Mouse (Mus musculus) midbrain, embryonic 14.5 days (tissue): ENCODE measurements at regions not wholly inside any gene's neighbourhood (a gene's known extent, or its start where the extent isn't known, plus 50 kb on each side); places are given as distances from the start of the nearest gene placed in this dataset.
"Not testable (repeated sequence)": the region's sequence is repeated elsewhere in the genome, so short reads cannot be mapped to it uniquely, and the experiment has no call there.

ENCODE experiments used
- ATAC-seq: fragments of 200-750 bp; cut with Nextera tagmentation; 2 replicates; pipeline ENCODE4 v1.8.0; 2017; ENCODE audit warnings: moderate number of reproducible peaks, moderate library complexity; ENCODE audit not compliant: low FRiP score, low TSS enrichment
- DNase-seq: peaks from one replicate; pipeline ENCODE4 v3.0.0-alpha.2; 2015
- H3K27ac ChIP-seq: fragments of 300-500 bp; sonication (generic); replicated peaks from 2 replicates; pipeline ENCODE4 v1.5.1; 2014; ENCODE audit warnings: mild to moderate bottlenecking, low read depth, low read length, moderate library complexity
- H3K27me3 ChIP-seq: fragments of 300-500 bp; sonication (generic); 2 replicates; pipeline ENCODE4 v1.6.1; 2014; ENCODE audit warnings: low read length, control low read depth, mixed read lengths; ENCODE audit not compliant: control insufficient read depth, insufficient read depth
- H3K36me3 ChIP-seq: fragments of 300-500 bp; sonication (generic); 2 replicates; pipeline ENCODE4 v1.6.1; 2014; ENCODE audit warnings: low read length, control low read depth; ENCODE audit not compliant: control insufficient read depth, insufficient read depth
- H3K4me1 ChIP-seq: fragments of 300-500 bp; sonication (generic); 2 replicates; pipeline ENCODE4 v1.6.1; 2014; ENCODE audit warnings: mild to moderate bottlenecking, antibody characterized with exemption, low read length, control low read depth; ENCODE audit not compliant: control insufficient read depth, insufficient read depth
- H3K4me2 ChIP-seq: fragments of 300-500 bp; sonication (generic); 2 replicates; pipeline ENCODE4 v1.6.1; 2014; ENCODE audit warnings: mild to moderate bottlenecking, low read length, moderate library complexity
- H3K4me3 ChIP-seq: fragments of 300-500 bp; sonication (generic); replicated peaks from 2 replicates; pipeline ENCODE4 v1.5.1; 2014; ENCODE audit warnings: low read depth, low read length
- H3K9ac ChIP-seq: fragments of 300-500 bp; sonication (generic); replicated peaks from 2 replicates; pipeline ENCODE4 v1.6.1; 2014; ENCODE audit warnings: mild to moderate bottlenecking, low read length, moderate library complexity
- H3K9me3 ChIP-seq: fragments of 300-500 bp; sonication (generic); 2 replicates; pipeline ENCODE4 v1.6.1; 2016; ENCODE audit warnings: low read length, control low read depth, mixed read lengths; ENCODE audit not compliant: control insufficient read depth
- WGBS: fragments of 180-500 bp; shearing (Covaris S2); extraction: QIAGEN DNeasy Blood & Tissue Kit; methylation state at CpG from one replicate; pipeline ENCODE4 v1.1.7; 2014; 5-methylcytosine and 5-hydroxymethylcytosine counted together

- 59% methylated on average over 7 of the region's 7 CpGs for WGBS
These were observed 297.4 kb downstream of the Samd5 start for GRCm38 (mm10) chr10:9377440-9378101.

GRCm38 (mm10) chr10:9362306-9362865 is 312.6 kb downstream of the Samd5 start:
- H3K4me2 ChIP-seq = no peak overlapping the region
- H3K36me3 ChIP-seq = no peaks in the 10 kb centered on the region
- no peak for DNase-seq
- no peak overlapping the region for H3K4me3 ChIP-seq
- no peak for ATAC-seq
- H3K9ac ChIP-seq = no peak overlapping the region
- H3K27me3 ChIP-seq = no peaks in the 10 kb centered on the region
- no peaks in the 10 kb centered on the region for H3K4me1 ChIP-seq
- 56% methylated on average over 1 of the region's 1 CpGs for WGBS
- no peaks in the 10 kb centered on the region for H3K9me3 ChIP-seq
- no peak overlapping the region for H3K27ac ChIP-seq

More at GRCm38 (mm10) chr10:9377440-9378101, 297.4 kb downstream of the Samd5 start:
- Histone ChIP-seq H3K9me3 (no peaks in the 10 kb centered on the region), H3K4me3 (no peak overlapping the region), H3K27me3 (no peaks in the 10 kb centered on the region), H3K27ac (no peak overlapping the region), H3K36me3 (no peaks in the 10 kb centered on the region), H3K4me1 (peaks cover 12% of the 10 kb centered on the region), H3K4me2 (no peak overlapping the region), H3K9ac (no peak overlapping the region)
- ATAC-seq = no peak
- no peak for DNase-seq

- ATAC-seq (no peak), DNase-seq (no peak)
- Histone ChIP-seq H3K9me3 (no peaks in the 10 kb centered on the region), H3K4me3 (no peak overlapping the region), H3K4me2 (no peak overlapping the region), H3K4me1 (peaks cover 13% of the 10 kb centered on the region), H3K9ac (no peak overlapping the region), H3K27ac (no peak overlapping the region), H3K27me3 (no peaks in the 10 kb centered on the region), H3K36me3 (no peaks in the 10 kb centered on the region)
- 23% methylated on average over 8 of the region's 8 CpGs for WGBS
These were observed 336.7 kb downstream of the Samd5 start for GRCm38 (mm10) chr10:9338207-9338801.

GRCm38 (mm10) chr10:9334245-9334845 is 340.7 kb downstream of the Samd5 start:
- H3K9ac ChIP-seq = 0 out of 2 replicates have a peak overlapping the region, but pooled peaks have one; percentile 1
- H3K4me1 ChIP-seq = peaks cover 28% of the 10 kb centered on the region
- H3K9me3 ChIP-seq = no peaks in the 10 kb centered on the region
- no peaks in the 10 kb centered on the region for H3K27me3 ChIP-seq
- WGBS = 38% methylated on average over 10 of the region's 10 CpGs
- H3K27ac ChIP-seq = peak overlapping the region; percentile 55
- peak overlapping the region; percentile 18 for H3K4me2 ChIP-seq
- no peaks in the 10 kb centered on the region for H3K36me3 ChIP-seq
- no peak overlapping the region for H3K4me3 ChIP-seq
- DNase-seq (peak; percentile 74), ATAC-seq (0 out of 2 replicates have a peak, but pooled peaks have one; percentile 58)

- H3K27me3 ChIP-seq = no peaks in the 10 kb centered on the region
- H3K9me3 ChIP-seq = 0 out of 2 replicates have a peak, but pooled peaks cover 3% of the 10 kb centered on the region
- no peak overlapping the region for H3K4me2 ChIP-seq
- H3K9ac ChIP-seq = no peak overlapping the region
- peak overlapping the region; percentile 37 for H3K27ac ChIP-seq
- peak; percentile 59 for DNase-seq
- WGBS = 4% methylated on average over 3 of the region's 3 CpGs
- ATAC-seq = peak; percentile 43; the same call in 1 of the 2 replicates
- no peak overlapping the region for H3K4me3 ChIP-seq
- H3K36me3 ChIP-seq = no peaks in the 10 kb centered on the region
- peaks cover 28% of the 10 kb centered on the region for H3K4me1 ChIP-seq
These were observed 343.3 kb downstream of the Samd5 start for GRCm38 (mm10) chr10:9331694-9332093.

GRCm38 (mm10) chr10:9328324-9328723 is 346.7 kb downstream of the Samd5 start:
- ATAC-seq = no peak
- no peak for DNase-seq

GRCm38 (mm10) chr10:9327881-9328280 is 347.1 kb downstream of the Samd5 start:
- not testable (repeated sequence) for ATAC-seq, H3K4me2 ChIP-seq, DNase-seq, H3K36me3 ChIP-seq, H3K4me3 ChIP-seq, H3K9ac ChIP-seq, H3K27ac ChIP-seq, H3K27me3 ChIP-seq, H3K9me3 ChIP-seq
- H3K4me1 ChIP-seq = peaks cover 14% of the 10 kb centered on the region
- WGBS = 92% methylated on average over 4 of the region's 4 CpGs

More at GRCm38 (mm10) chr10:9328324-9328723, 346.7 kb downstream of the Samd5 start:
- Histone ChIP-seq H3K27ac (no peak overlapping the region), H3K27me3 (no peaks in the 10 kb centered on the region), H3K9ac (no peak overlapping the region), H3K4me2 (no peak overlapping the region), H3K4me1 (peaks cover 15% of the 10 kb centered on the region), H3K4me3 (no peak overlapping the region), H3K36me3 (no peaks in the 10 kb centered on the region), H3K9me3 (0 out of 2 replicates have a peak, but pooled peaks cover 5% of the 10 kb centered on the region)
- 94% methylated on average over 4 of the region's 4 CpGs for WGBS

- Histone ChIP-seq H3K27me3 (no peaks in the 10 kb centered on the region), H3K9ac (no peak overlapping the region), H3K4me1 (no peaks in the 10 kb centered on the region), H3K4me2 (no peak overlapping the region), H3K9me3 (no peaks in the 10 kb centered on the region), H3K36me3 (no peaks in the 10 kb centered on the region), H3K4me3 (no peak overlapping the region), H3K27ac (no peak overlapping the region)
- ATAC-seq (no peak), DNase-seq (no peak)
- WGBS = 91% methylated on average over 6 of the region's 6 CpGs
These were observed 362.7 kb downstream of the Samd5 start for GRCm38 (mm10) chr10:9312326-9312725.
